Mouse (Mus musculus) forebrain, embryonic 11.5 days (tissue): ENCODE measurements around the gene Aoc3. TPM values are rescaled to one million over a fixed set of nuclear protein-coding genes. Genes with fewer than 3 reads are reported as not detected.
"Not testable (repeated sequence)": the region's sequence is repeated elsewhere in the genome, so short reads cannot be mapped to it uniquely, and the experiment has no call there.

ENCODE experiments used
- ATAC-seq: fragments of 200-750 bp; cut with Nextera tagmentation; replicated peaks from 2 replicates; pipeline ENCODE4 v1.8.0; 2017; ENCODE audit warnings: moderate TSS enrichment; ENCODE audit not compliant: low FRiP score
- DNase-seq: peaks from one replicate; pipeline ENCODE4 v3.0.0-alpha.2; 2017; ENCODE audit warnings: low spot score
- H3K27ac ChIP-seq: fragments of 300-500 bp; sonication (generic); 2 replicates; pipeline ENCODE4 v1.5.1; 2014; ENCODE audit warnings: low read depth, low read length
- H3K27me3 ChIP-seq: fragments of 300-500 bp; sonication (generic); 2 replicates; pipeline ENCODE4 v1.6.1; 2014; ENCODE audit warnings: mild to moderate bottlenecking, low read length, mixed read lengths; ENCODE audit not compliant: control insufficient read depth, insufficient read depth
- H3K36me3 ChIP-seq: fragments of 300-500 bp; sonication (generic); 2 replicates; pipeline ENCODE4 v1.6.1; 2014; ENCODE audit warnings: mild to moderate bottlenecking, low read length, moderate library complexity, mixed read lengths; ENCODE audit not compliant: control insufficient read depth, insufficient read depth
- H3K4me1 ChIP-seq: fragments of 300-500 bp; sonication (generic); replicated peaks from 2 replicates; pipeline ENCODE4 v1.6.1; 2014; ENCODE audit warnings: low read length, mixed read lengths; ENCODE audit not compliant: control insufficient read depth, insufficient read depth
- H3K4me2 ChIP-seq: fragments of 300-500 bp; sonication (generic); 2 replicates; pipeline ENCODE4 v1.6.1; 2014; ENCODE audit warnings: low read depth, mild to moderate bottlenecking, low read length, moderate library complexity, mixed read lengths; ENCODE audit not compliant: severe bottlenecking
- H3K4me3 ChIP-seq: fragments of 300-500 bp; sonication (generic); 2 replicates; pipeline ENCODE4 v1.5.1; 2014; ENCODE audit warnings: low read depth, low read length
- H3K9ac ChIP-seq: fragments of 300-500 bp; sonication (generic); 2 replicates; pipeline ENCODE4 v1.6.1; 2014; ENCODE audit warnings: low read length
- H3K9me3 ChIP-seq: fragments of 300-500 bp; sonication (generic); 2 replicates; pipeline ENCODE4 v1.6.1; 2016; ENCODE audit warnings: low read length, mixed read lengths; ENCODE audit not compliant: control insufficient read depth
- WGBS: fragments of 180-500 bp; shearing (Covaris S2); extraction: QIAGEN DNeasy Blood & Tissue Kit; methylation state at CpG from one replicate; pipeline ENCODE4 v1.1.7; 2014; 5-methylcytosine and 5-hydroxymethylcytosine counted together
- polyA plus RNA-seq: library from polyadenylated mRNA; unstranded; fragments of >200 nt; fragmentation: Nextera tagmentation; extraction: Ambion mirVana; gene quantifications from 2 replicates; pipeline ENCODE4 v1.2.1, GENCODE M21; 2014

The Aoc3 gene
- polyA plus RNA-seq, 1 experiment from 2014 or later = not detected

DNA sequence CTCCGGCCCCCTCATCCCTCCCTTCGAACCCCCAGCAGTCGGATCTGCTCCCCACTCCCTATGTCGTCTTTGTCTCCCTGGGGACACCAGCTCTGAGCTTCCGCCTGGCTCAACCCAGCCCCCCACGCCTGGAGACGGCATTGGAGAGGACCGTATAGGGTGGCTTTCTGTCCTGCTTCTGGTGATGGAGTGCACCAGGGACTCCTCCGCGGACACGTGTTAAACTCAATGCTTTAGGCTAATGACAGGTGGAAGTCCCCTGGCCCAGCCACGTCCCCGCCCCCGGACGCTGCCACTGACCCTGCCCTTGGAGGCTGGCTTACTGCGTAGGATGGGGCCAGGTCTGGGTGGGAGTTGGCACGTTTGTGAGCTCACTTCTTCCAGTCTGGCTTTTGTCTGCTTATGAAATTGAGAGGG is 13.9 kb upstream of the Aoc3 start:
- WGBS = 0% methylated on average over 17 of the region's 17 CpGs
- ATAC-seq = peak; percentile 69
- Histone ChIP-seq H3K36me3 (peaks cover 10% of the 10 kb centered on the region; the same call in 1 of the 2 replicates), H3K9ac (peak overlapping the region; percentile 88), H3K4me2 (peak overlapping the region; percentile 60), H3K9me3 (no peaks in the 10 kb centered on the region), H3K4me1 (peaks cover 2% of the 10 kb centered on the region; the same call in 1 of the 2 replicates), H3K27me3 (no peaks in the 10 kb centered on the region), H3K4me3 (peak overlapping the region; percentile 86), H3K27ac (no peak overlapping the region; the same call in 1 of the 2 replicates)
- DNase-seq = peak; percentile 67

DNA sequence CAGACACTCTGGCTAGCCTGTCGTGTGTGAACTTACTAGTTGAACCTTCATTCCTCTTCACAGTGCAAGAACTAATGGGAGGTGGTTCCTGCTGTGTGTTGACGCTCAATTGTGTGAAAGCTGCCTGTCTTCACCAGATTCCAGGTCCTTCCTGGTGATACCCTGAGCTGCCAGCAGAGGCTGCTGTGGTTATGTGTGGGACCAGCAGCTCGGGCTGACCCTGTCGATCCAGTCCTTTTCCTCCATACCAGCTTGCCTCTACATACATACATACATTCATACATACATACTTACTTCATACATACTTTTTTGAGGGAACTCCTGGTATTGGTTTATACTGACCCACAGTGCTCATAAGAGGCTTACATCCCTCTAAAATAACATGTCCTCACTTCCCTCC is 6.8 kb upstream of the Aoc3 start:
- peak; percentile 27; the same call in 1 of the 2 replicates for ATAC-seq

DNA sequence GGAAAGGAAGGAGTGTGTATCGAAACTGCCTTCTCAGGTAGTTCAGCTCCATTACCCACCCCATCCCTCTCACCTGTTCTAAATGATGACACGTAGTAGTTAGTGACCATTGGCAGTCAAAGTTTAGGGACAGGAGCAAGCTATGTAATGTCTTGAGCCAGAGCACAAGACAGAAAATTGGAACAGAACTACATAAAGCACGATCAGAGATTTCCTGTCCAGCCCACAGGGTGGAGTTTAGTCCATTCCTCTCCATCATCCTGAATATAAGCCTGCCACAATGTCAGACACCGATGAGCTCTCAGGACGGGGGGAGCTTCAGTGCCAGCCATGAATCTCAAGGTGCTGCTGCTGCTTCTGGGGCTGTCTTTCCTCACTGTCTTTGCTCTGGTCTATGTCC is 5.6 kb upstream of the Aoc3 start, which contains the start of gene Aoc2:
Aoc2 (plus strand) TSS at position 301 of the 400 bp plus-strand sequence.
- Histone ChIP-seq H3K4me2 (no peak within 1 kb of the TSS), H3K27ac (no peak within 1 kb of the TSS), H3K9me3 (no peaks in the 10 kb centered on the region), H3K4me3 (no peak within 1 kb of the TSS), H3K9ac (no peak within 1 kb of the TSS), H3K36me3 (peaks cover 9% of the 10 kb centered on the region; the same call in 1 of the 2 replicates), H3K27me3 (no peaks in the 10 kb centered on the region), H3K4me1 (no peaks in the 10 kb centered on the region)
- DNase-seq = no peak
- 95% methylated on average over 5 of the region's 5 CpGs for whole genome bisulfite sequencing
- ATAC-seq = no peak

More for the DNA sequence above, 6.8 kb upstream of the Aoc3 start:
- DNase-seq = peak; percentile 81
- H3K4me2 ChIP-seq = no peak overlapping the region
- H3K27ac ChIP-seq = no peak overlapping the region
- 23% methylated on average over 4 of the region's 4 CpGs for WGBS
- H3K9ac ChIP-seq = no peak overlapping the region
- no peak overlapping the region for H3K4me3 ChIP-seq
- peaks cover 14% of the 10 kb centered on the region; the same call in 1 of the 2 replicates for H3K36me3 ChIP-seq
- H3K27me3 ChIP-seq = no peaks in the 10 kb centered on the region
- no peaks in the 10 kb centered on the region for H3K4me1 ChIP-seq
- H3K9me3 ChIP-seq = no peaks in the 10 kb centered on the region

DNA sequence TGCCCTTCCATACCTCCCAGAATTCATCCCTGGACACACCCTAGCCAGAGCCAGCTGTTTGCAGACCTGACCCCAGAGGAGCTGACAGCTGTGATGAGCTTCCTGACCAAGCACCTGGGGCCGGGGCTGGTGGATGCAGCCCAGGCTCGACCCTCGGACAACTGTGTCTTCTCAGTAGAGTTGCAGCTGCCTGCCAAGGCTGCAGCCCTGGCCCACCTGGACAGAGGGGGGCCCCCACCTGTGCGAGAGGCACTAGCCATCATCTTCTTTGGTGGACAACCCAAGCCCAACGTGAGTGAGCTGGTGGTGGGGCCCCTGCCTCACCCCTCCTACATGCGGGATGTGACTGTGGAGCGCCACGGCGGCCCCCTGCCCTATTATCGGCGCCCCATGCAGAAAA is 5.2 kb upstream of the Aoc3 start:
- H3K27ac ChIP-seq, ATAC-seq, H3K4me1 ChIP-seq, DNase-seq, H3K4me2 ChIP-seq, H3K4me3 ChIP-seq, H3K9me3 ChIP-seq, H3K9ac ChIP-seq, H3K36me3 ChIP-seq, H3K27me3 ChIP-seq: not testable (repeated sequence)
- WGBS = 95% methylated on average over 11 of the region's 11 CpGs

DNA sequence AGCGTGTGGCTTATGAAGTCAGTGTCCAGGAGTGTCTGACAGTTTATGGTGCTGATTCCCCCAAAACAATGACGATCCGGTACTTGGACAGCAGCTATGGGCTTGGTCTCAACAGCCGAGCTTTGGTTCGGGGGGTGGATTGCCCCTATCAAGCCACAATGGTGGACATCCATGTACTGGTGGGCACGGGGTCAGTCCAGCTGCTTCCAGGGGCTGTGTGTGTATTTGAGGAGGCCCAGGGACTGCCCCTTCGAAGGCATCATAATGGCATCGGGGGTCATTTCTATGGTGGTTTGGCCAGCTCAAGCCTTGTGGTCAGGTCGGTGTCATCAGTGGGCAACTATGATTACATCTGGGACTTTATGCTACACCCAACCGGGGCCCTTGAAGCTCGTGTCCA is 4.3 kb upstream of the Aoc3 start:
- peaks cover 3% of the 10 kb centered on the region; the same call in 1 of the 2 replicates for H3K36me3 ChIP-seq
- H3K9ac ChIP-seq = no peak overlapping the region
- H3K27me3 ChIP-seq = no peaks in the 10 kb centered on the region
- WGBS = 91% methylated on average over 11 of the region's 11 CpGs
- ATAC-seq = no peak
- DNase-seq = no peak
- no peaks in the 10 kb centered on the region for H3K9me3 ChIP-seq
- H3K4me1 ChIP-seq = no peaks in the 10 kb centered on the region
- no peak overlapping the region for H3K27ac ChIP-seq
- H3K4me3 ChIP-seq = no peak overlapping the region
- H3K4me2 ChIP-seq = no peak overlapping the region

DNA sequence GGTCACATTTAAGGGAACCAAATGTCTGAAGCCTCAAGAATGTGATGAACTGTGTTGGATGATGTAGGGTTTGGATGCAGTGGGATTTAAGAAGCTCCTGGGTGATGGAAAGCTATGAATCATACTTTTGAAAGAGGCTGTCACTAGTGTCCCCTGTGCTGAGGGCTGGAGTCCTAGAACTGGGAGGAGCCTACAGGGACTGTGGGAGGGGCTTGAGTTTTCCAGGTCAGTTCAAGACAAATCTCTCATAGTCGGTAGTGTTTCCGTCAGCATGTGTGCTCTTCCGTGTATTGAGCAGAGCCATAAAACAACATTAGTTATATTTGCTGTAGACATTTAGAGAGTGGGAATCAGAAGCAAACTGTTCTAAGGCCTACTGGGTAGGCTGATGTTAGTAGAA is 3.1 kb upstream of the Aoc3 start:
- H3K27ac ChIP-seq = no peak overlapping the region
- no peaks in the 10 kb centered on the region for H3K27me3 ChIP-seq
- peaks cover 3% of the 10 kb centered on the region; the same call in 1 of the 2 replicates for H3K36me3 ChIP-seq
- ATAC-seq (no peak), DNase-seq (no peak)
- H3K9ac ChIP-seq = no peak overlapping the region
- H3K9me3 ChIP-seq = no peaks in the 10 kb centered on the region
- no peaks in the 10 kb centered on the region for H3K4me1 ChIP-seq
- H3K4me2 ChIP-seq = no peak overlapping the region
- WGBS = 59% methylated on average over 3 of the region's 3 CpGs
- H3K4me3 ChIP-seq = no peak overlapping the region

DNA sequence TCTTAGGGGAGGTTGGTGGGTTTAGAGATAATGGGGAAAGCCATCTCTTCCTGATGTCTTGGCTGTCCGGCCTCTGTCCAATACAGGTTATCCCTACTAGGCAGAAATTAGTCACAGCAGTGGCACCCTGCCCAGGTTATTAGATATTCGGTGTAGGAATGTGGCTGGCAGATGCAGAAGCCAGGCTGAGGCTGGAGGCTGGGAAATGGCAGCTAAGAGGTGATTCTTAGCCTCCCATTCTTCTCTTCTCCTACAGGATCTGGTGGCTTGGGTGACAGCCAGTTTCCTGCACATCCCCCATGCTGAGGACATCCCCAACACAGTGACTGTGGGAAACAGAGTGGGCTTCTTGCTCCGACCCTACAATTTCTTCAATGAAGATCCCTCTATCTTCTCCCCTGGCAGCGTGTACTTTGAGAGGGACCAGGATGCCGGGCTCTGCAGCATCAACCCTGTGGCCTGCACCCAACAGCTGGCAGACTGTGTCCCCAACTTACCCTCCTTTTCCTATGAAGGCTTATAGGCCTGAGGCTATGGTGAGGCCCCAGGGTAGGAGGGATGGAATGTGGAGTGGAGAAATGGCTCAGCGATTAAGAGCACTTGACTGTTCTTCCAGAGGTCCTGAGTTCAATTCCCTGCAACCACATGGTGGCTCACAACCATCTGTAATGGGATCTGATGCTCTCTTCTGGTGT is 1.3 kb upstream of the Aoc3 start:
- no peak for DNase-seq
- WGBS = 85% methylated on average over 6 of the region's 6 CpGs

DNA sequence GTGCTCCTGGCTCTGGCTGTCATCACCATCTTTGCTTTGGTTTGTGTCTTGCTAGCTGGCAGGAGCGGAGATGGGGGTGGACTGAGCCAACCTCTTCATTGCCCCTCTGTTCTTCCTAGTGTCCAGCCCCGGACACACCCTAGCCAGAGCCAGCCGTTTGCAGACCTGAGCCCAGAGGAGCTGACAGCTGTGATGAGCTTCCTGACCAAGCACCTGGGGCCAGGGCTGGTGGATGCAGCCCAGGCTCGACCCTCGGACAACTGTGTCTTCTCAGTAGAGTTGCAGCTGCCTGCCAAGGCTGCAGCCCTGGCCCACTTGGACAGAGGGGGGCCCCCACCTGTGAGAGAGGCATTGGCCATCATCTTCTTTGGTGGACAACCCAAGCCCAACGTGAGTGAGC is 556 bp downstream of the Aoc3 start:
- H3K27ac ChIP-seq, H3K4me2 ChIP-seq, DNase-seq, H3K27me3 ChIP-seq, H3K4me3 ChIP-seq, H3K9ac ChIP-seq, ATAC-seq, H3K9me3 ChIP-seq, H3K4me1 ChIP-seq, H3K36me3 ChIP-seq: not testable (repeated sequence)
- WGBS = 87% methylated on average over 6 of the region's 6 CpGs

More for the DNA sequence above, 1.3 kb upstream of the Aoc3 start:
- peaks cover 3% of the 10 kb centered on the region; the same call in 1 of the 2 replicates for H3K36me3 ChIP-seq
- H3K4me1 ChIP-seq = no peaks in the 10 kb centered on the region
- ATAC-seq = no peak
- H3K9ac ChIP-seq = no peak overlapping the region
- H3K27me3 ChIP-seq = no peaks in the 10 kb centered on the region
- H3K27ac ChIP-seq = no peak overlapping the region
- no peaks in the 10 kb centered on the region for H3K9me3 ChIP-seq
- H3K4me2 ChIP-seq = no peak overlapping the region
- no peak overlapping the region for H3K4me3 ChIP-seq

DNA sequence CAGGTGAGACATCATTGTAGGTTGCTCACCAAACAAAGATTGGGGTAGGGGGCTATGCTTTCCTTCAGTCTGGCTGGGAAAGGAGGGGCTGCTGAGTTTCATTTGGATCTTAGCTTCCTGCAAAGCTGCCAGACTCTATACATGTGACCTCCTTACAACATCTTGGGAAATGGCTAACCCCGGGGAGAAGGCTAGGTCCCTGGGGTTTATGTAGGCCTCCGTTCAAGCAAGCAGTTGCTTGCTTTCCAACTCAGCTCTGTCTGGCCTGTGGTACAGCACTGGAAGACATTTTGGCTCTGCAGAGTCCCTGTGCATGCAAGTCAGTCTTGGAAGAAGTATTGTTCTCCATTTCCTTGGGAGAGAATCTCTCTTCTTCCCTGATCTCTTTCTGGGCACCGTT is 2.1 kb downstream of the Aoc3 start:
- no peak overlapping the region for H3K9ac ChIP-seq
- ATAC-seq (no peak), DNase-seq (no peak)
- no peaks in the 10 kb centered on the region for H3K27me3 ChIP-seq
- no peak overlapping the region for H3K27ac ChIP-seq
- WGBS = 94% methylated on average over 3 of the region's 3 CpGs
- H3K4me3 ChIP-seq = no peak overlapping the region
- no peaks in the 10 kb centered on the region for H3K36me3 ChIP-seq
- H3K9me3 ChIP-seq = no peaks in the 10 kb centered on the region
- peaks cover 2% of the 10 kb centered on the region; the same call in 1 of the 2 replicates for H3K4me1 ChIP-seq
- H3K4me2 ChIP-seq = no peak overlapping the region
